ENCODE assay signal across 18 mouse cellular contexts in the genomic region with DNA sequence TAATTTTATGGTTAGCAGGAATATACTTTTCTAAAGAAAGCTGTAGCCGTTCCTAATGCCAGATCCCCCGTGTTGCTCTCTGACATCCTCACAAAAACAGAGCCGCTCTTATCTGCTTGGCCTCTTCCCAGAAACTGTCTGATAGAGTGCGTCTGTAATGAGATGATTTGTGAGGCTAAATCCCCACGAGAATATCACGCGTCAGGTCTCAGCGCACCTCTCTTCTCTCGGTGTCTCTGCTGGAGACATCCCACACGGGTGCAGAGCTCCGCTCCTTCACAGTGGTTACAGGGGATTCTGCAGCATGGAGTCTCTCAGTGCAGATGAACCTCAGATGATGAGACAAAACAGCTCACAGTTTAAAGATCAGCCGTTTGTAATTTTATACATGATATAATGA.
DNase-seq lines count a peak whose midpoint lies in the region; ATAC-seq and TF ChIP-seq lines count a peak whose summit lies in the region.
"Had no signal": no experiment of that assay in that cellular context is flagged by ENCODE, and none has a peak within 500 bp of the region (broad histone marks: within the 10 kb centered on the region; RNA-seq: fewer than 3 reads in every experiment).

No protein-coding gene starts in this region.

- no peak for ATAC-seq in heart, embryonic 13.5 days (ENCODE audit: extremely low read depth, insufficient number of reproducible peaks, low FRiP score, low TSS enrichment)
- 0 out of 2 replicates have a peak, but pooled peaks have one; percentile 51 for ATAC-seq in midbrain, embryonic 13.5 days
- ATAC-seq in midbrain, embryonic 11.5 days (ENCODE audit: low FRiP score), result no peak
- ATAC-seq in liver, embryonic 13.5 days (ENCODE audit: low read depth), result peak; percentile 85

- no peaks in the 10 kb centered on the region for H3K27me3 ChIP-seq in heart, embryonic 13.5 days (replicated peaks)
- H3K27me3 ChIP-seq in midbrain, embryonic 13.5 days, result no peaks in the 10 kb centered on the region
- H3K27me3 ChIP-seq in midbrain, embryonic 11.5 days (ENCODE audit: control insufficient read depth, insufficient read depth, low read length), result no peaks in the 10 kb centered on the region
- H3K27me3 ChIP-seq in liver, embryonic 13.5 days, result no peaks in the 10 kb centered on the region
- H3K27me3 ChIP-seq: embryonic facial prominence, embryonic 15.5 days; hindbrain, embryonic 13.5 days; stomach, embryonic 15.5 days had no signal

- H3K9me3 ChIP-seq in heart, embryonic 13.5 days, result no peaks in the 10 kb centered on the region
- H3K9me3 ChIP-seq in midbrain, embryonic 13.5 days, result no peaks in the 10 kb centered on the region
- H3K9me3 ChIP-seq in midbrain, embryonic 11.5 days (ENCODE audit: control insufficient read depth, low read length), result no peaks in the 10 kb centered on the region
- no peaks in the 10 kb centered on the region for H3K9me3 ChIP-seq in liver, embryonic 13.5 days (replicated peaks)
- H3K9me3 ChIP-seq: embryonic facial prominence, embryonic 15.5 days; hindbrain, embryonic 13.5 days; midbrain, embryonic 10.5 days; stomach, embryonic 15.5 days had no signal

- no peak for TF ChIP-seq CTCF in brain, embryonic 14.5 days (IDR thresholded peaks at IDR 0.05; ENCODE audit: borderline replicate concordance, extremely low read depth, insufficient read depth, insufficient read length)

- peaks cover 11% of the 10 kb centered on the region for H3K4me1 ChIP-seq in heart, embryonic 13.5 days
- H3K4me1 ChIP-seq in midbrain, embryonic 13.5 days (replicated peaks), result no peaks in the 10 kb centered on the region; the same call in 1 of the 2 replicates
- H3K4me1 ChIP-seq in midbrain, embryonic 11.5 days (ENCODE audit: control insufficient read depth, insufficient read depth, low read length), result no peaks in the 10 kb centered on the region; the same call in 1 of the 2 replicates
- peaks cover 24% of the 10 kb centered on the region for H3K4me1 ChIP-seq in liver, embryonic 13.5 days (replicated peaks)
- H3K4me1 ChIP-seq: embryonic facial prominence, embryonic 15.5 days; stomach, embryonic 15.5 days had no signal

- DNase-seq in heart, adult 18-20 months, result no peak
- no peak for DNase-seq in midbrain, embryonic 11.5 days (ENCODE audit: low spot score, missing footprints)
- peak; percentile 43 for DNase-seq in brain, embryonic 14.5 days (ENCODE audit: low read depth)
- no peak for DNase-seq in liver, embryonic 13.5 days
- DNase-seq in embryo, embryonic 9.5 days (ENCODE audit: extremely low spot score), result no peak
- DNase-seq: cerebellum, adult 18-20 months; gastrocnemius, postnatal 36 days; kidney, adult 18-20 months; kidney, postnatal 14 days; lung, adult 18-20 months; lung, postnatal 4 days; spleen, adult 18-20 months had no signal

- H3K4me3 ChIP-seq in heart, embryonic 13.5 days, result no peak overlapping the region
- no peak overlapping the region for H3K4me3 ChIP-seq in midbrain, embryonic 13.5 days (replicated peaks)
- no peak overlapping the region for H3K4me3 ChIP-seq in midbrain, embryonic 11.5 days (ENCODE audit: low read depth, low read length)
- no peak overlapping the region for H3K4me3 ChIP-seq in liver, embryonic 13.5 days (replicated peaks)
- H3K4me3 ChIP-seq: embryonic facial prominence, embryonic 15.5 days; hindbrain, embryonic 13.5 days; midbrain, embryonic 10.5 days; stomach, embryonic 15.5 days had no signal

- H3K36me3 ChIP-seq in heart, embryonic 13.5 days, result no peaks in the 10 kb centered on the region
- no peaks in the 10 kb centered on the region for H3K36me3 ChIP-seq in midbrain, embryonic 13.5 days
- no peaks in the 10 kb centered on the region for H3K36me3 ChIP-seq in midbrain, embryonic 11.5 days (ENCODE audit: control insufficient read depth, insufficient read depth, low read length)
- H3K36me3 ChIP-seq in liver, embryonic 13.5 days, result no peaks in the 10 kb centered on the region
- H3K36me3 ChIP-seq: embryonic facial prominence, embryonic 15.5 days; hindbrain, embryonic 13.5 days; midbrain, embryonic 10.5 days; stomach, embryonic 15.5 days had no signal

- H3K27ac ChIP-seq in heart, embryonic 13.5 days (replicated peaks), result no peak overlapping the region
- no peak overlapping the region for H3K27ac ChIP-seq in midbrain, embryonic 13.5 days
- no peak overlapping the region for H3K27ac ChIP-seq in midbrain, embryonic 11.5 days (ENCODE audit: low read depth, low read length)
- no peak overlapping the region for H3K27ac ChIP-seq in liver, embryonic 13.5 days
- H3K27ac ChIP-seq: embryonic facial prominence, embryonic 15.5 days; hindbrain, embryonic 13.5 days; midbrain, embryonic 10.5 days; stomach, embryonic 15.5 days had no signal

- no peak overlapping the region for H3K9ac ChIP-seq in heart, embryonic 13.5 days
- H3K9ac ChIP-seq in midbrain, embryonic 13.5 days (replicated peaks), result no peak overlapping the region
- no peak overlapping the region for H3K9ac ChIP-seq in midbrain, embryonic 11.5 days (ENCODE audit: low read length)
- no peak overlapping the region for H3K9ac ChIP-seq in liver, embryonic 13.5 days
- H3K9ac ChIP-seq: embryonic facial prominence, embryonic 15.5 days; hindbrain, embryonic 13.5 days; stomach, embryonic 15.5 days had no signal

- WGBS in heart, embryonic 13.5 days, result 30% methylated on average over 12 of the region's 12 CpGs
- WGBS in midbrain, embryonic 13.5 days, result 71% methylated on average over 12 of the region's 12 CpGs
- WGBS in midbrain, embryonic 11.5 days, result 85% methylated on average over 12 of the region's 12 CpGs
- WGBS in liver, embryonic 13.5 days (ENCODE audit: insufficient replicate concordance), result 36% methylated on average over 12 of the region's 12 CpGs

- TF ChIP-seq POLR2A in brain, embryonic 14.5 days (IDR thresholded peaks at IDR 0.05; ENCODE audit: borderline replicate concordance, extremely low read depth, insufficient read depth, insufficient read length, poor library complexity, severe bottlenecking), result no peak

- peak overlapping the region; percentile 45 for H3K4me2 ChIP-seq in heart, embryonic 13.5 days
- H3K4me2 ChIP-seq in midbrain, embryonic 13.5 days (replicated peaks), result no peak overlapping the region
- no peak overlapping the region for H3K4me2 ChIP-seq in midbrain, embryonic 11.5 days
- peak overlapping the region; percentile 28 for H3K4me2 ChIP-seq in liver, embryonic 13.5 days
- H3K4me2 ChIP-seq: embryonic facial prominence, embryonic 15.5 days; hindbrain, embryonic 13.5 days; stomach, embryonic 15.5 days had no signal

Comparison
In these comparisons a context has a peak if more than half of its experiments do, and no peak if none do; other contexts are left out.
1. ATAC-seq: peak in midbrain, embryonic 13.5 days (single experiment) and liver, embryonic 13.5 days (single experiment); none in heart, embryonic 13.5 days (single experiment) and midbrain, embryonic 11.5 days (single experiment).
2. H3K4me2 ChIP-seq: peak in heart, embryonic 13.5 days (single experiment) and liver, embryonic 13.5 days (single experiment); none in midbrain, embryonic 13.5 days (single experiment) and midbrain, embryonic 11.5 days (single experiment).